Mouse (Mus musculus) left cerebral cortex, adult 2 months (tissue): ENCODE results near the gene Dlg5. TPM values are rescaled to one million over a fixed set of nuclear protein-coding genes. Genes with fewer than 3 reads are reported as not detected.
A peak's percentile ranks its signal among the peaks of the same experiment; 100 is the strongest.

Experiments
- DNase-seq, 2 experiments: peaks; one replicate each; pipeline ENCODE4 v3.0.0; 2021 to 2022; ENCODE audit warnings: low spot score in 2 of 2, mixed read lengths in 1 of 2; ENCODE audit errors: extremely low spot score in 1 of 2
- H3K27ac ChIP-seq: fragments of 200-600 bp; 2 replicates; pipeline ENCODE4 v1.8.1; 2022
- H3K4me3 ChIP-seq: fragments of 200-600 bp; 2 replicates; pipeline ENCODE4 v1.8.1; 2022
- CTCF ChIP-seq: fragments of 200-600 bp; IDR thresholded peaks from 2 replicates; pipeline ENCODE4 v1.8.1; 2022; ENCODE audit warnings: antibody characterized with exemption, mild to moderate bottlenecking, moderate library complexity
- intact Hi-C: fragments of 180-260 bp; cut with DNase I; formaldehyde crosslinking; loops from one replicate; pipeline ENCODE4 v1.15.1; 2025
- total RNA-seq, 2 experiments: library from RNA; stranded (reverse); gene quantifications; 2 replicates each; pipeline ENCODE4 v1.2.3; 2021

The Dlg5 gene
- total RNA-seq, 2 experiments from 2014 or later, result 31.6 to 41.9 TPM

GRCm38 (mm10) chr14:24232641-24233633 lies 12.8 kb downstream of the Dlg5 start:
- H3K4me3 ChIP-seq, result no peak overlapping the region
- H3K27ac ChIP-seq, result peak overlapping the region; percentile 59
- no peak for TF ChIP-seq CTCF
- peak in 1 of 2 experiments; percentile 25 for DNase-seq
- intact Hi-C loops, result no loop called here

GRCm38 (mm10) chr14:24228549-24228948 lies 17.2 kb downstream of the Dlg5 start:
- H3K27ac ChIP-seq, result no peak overlapping the region
- TF ChIP-seq CTCF, result no peak
- DNase-seq, result no peak
- H3K4me3 ChIP-seq, result no peak overlapping the region
- intact Hi-C loops, result no loop called here

- H3K27ac ChIP-seq, result no peak overlapping the region
- TF ChIP-seq CTCF, result no peak
- no peak overlapping the region for H3K4me3 ChIP-seq
- intact Hi-C loops, result no loop called here
- no peak for DNase-seq
Measured at GRCm38 (mm10) chr14:24227015-24227414, 18.7 kb downstream of the Dlg5 start.

GRCm38 (mm10) chr14:24226344-24226743 lies 19.4 kb downstream of the Dlg5 start:
- intact Hi-C loops, result no loop called here
- no peak overlapping the region for H3K27ac ChIP-seq
- no peak overlapping the region for H3K4me3 ChIP-seq
- TF ChIP-seq CTCF, result no peak
- DNase-seq, result no peak

GRCm38 (mm10) chr14:24222759-24223158 lies 23.0 kb downstream of the Dlg5 start:
- H3K27ac ChIP-seq, result no peak overlapping the region
- DNase-seq, result no peak
- intact Hi-C loops, result no loop called here
- H3K4me3 ChIP-seq, result no peak overlapping the region
- no peak for TF ChIP-seq CTCF

GRCm38 (mm10) chr14:24222273-24222672 lies 23.4 kb downstream of the Dlg5 start:
- intact Hi-C loops, result no loop called here
- Histone ChIP-seq H3K27ac (no peak overlapping the region), H3K4me3 (no peak overlapping the region)
- DNase-seq, result no peak
- TF ChIP-seq CTCF, result no peak

- no peak for DNase-seq
- intact Hi-C loops, result no loop called here
- H3K27ac ChIP-seq, result no peak overlapping the region
- TF ChIP-seq CTCF, result no peak
- no peak overlapping the region for H3K4me3 ChIP-seq
Measured at GRCm38 (mm10) chr14:24217362-24217722, 28.4 kb downstream of the Dlg5 start.

GRCm38 (mm10) chr14:24216678-24217361 lies 28.9 kb downstream of the Dlg5 start:
- no peak for DNase-seq
- H3K27ac ChIP-seq, result no peak overlapping the region
- no peak overlapping the region for H3K4me3 ChIP-seq
- intact Hi-C loops, result no loop called here
- TF ChIP-seq CTCF, result no peak

- intact Hi-C loops, result no loop called here
- no peak for TF ChIP-seq CTCF
- DNase-seq, result no peak
- Histone ChIP-seq H3K27ac (no peak overlapping the region), H3K4me3 (no peak overlapping the region)
Measured at GRCm38 (mm10) chr14:24216064-24216463, 29.7 kb downstream of the Dlg5 start.

GRCm38 (mm10) chr14:24214436-24214835 lies 31.3 kb downstream of the Dlg5 start:
- Histone ChIP-seq H3K27ac (no peak overlapping the region), H3K4me3 (no peak overlapping the region)
- TF ChIP-seq CTCF, result no peak
- intact Hi-C loops, result no loop called here
- DNase-seq, result no peak

- no peak for DNase-seq
- Histone ChIP-seq H3K27ac (no peak overlapping the region; the same call in 1 of the 2 replicates), H3K4me3 (no peak overlapping the region)
- no peak for TF ChIP-seq CTCF
- intact Hi-C loops, result no loop called here
Measured at GRCm38 (mm10) chr14:24213336-24213735, 32.4 kb downstream of the Dlg5 start.

- no peak for TF ChIP-seq CTCF
- intact Hi-C loops, result no loop called here
- Histone ChIP-seq H3K4me3 (no peak overlapping the region), H3K27ac (no peak overlapping the region)
- DNase-seq, result no peak
Measured at GRCm38 (mm10) chr14:24212861-24213260, 32.9 kb downstream of the Dlg5 start.
